Mouse (Mus musculus): ENCODE data around the gene Acot10. TPM values are rescaled to one million over a fixed set of nuclear protein-coding genes. Genes with fewer than 3 reads are reported as not detected.

The Acot10 gene
- polyA plus RNA-seq, 1 experiment = 0.05 TPM

DNA sequence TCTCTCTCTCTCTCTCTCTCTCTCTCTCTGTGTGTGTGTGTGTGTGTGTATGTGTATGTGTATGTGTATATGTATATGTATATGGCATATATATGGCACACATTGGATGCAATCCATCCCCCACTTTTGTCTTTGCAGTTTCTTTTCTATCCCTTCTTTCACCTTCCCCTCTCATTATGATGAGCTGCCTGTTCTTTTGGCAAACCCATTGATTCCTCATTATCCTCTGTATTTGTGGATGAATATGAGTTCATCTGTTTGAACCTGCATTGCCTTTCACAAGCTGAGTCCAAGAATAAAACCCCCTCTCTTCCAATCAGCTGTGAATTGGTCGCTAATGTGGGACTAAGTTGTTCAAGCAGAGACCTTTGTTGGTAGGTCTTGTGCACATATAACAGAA, 1.4 kb upstream of the Acot10 start:
- TF ChIP-seq CEBPB (IDR thresholded peaks at IDR 0.05; ENCODE audit: low read depth) (no peak), MYOG (IDR thresholded peaks at IDR 0.05; ENCODE audit: control insufficient read depth, extremely low read depth, insufficient read length) (no peak), FOSL1 (IDR thresholded peaks at IDR 0.05; ENCODE audit: insufficient read depth, low read length, poor library complexity, severe bottlenecking) (no peak), CTCF (IDR thresholded peaks at IDR 0.05; ENCODE audit: control insufficient read depth, insufficient read depth, insufficient read length) (no peak), MYOD1 (IDR thresholded peaks at IDR 0.05; ENCODE audit: control insufficient read depth, insufficient read length, low read depth) (no peak), USF1 (IDR thresholded peaks at IDR 0.05; ENCODE audit: low read depth) (no peak), MAX (IDR thresholded peaks at IDR 0.05) (no peak)
- Histone ChIP-seq H3K4me3 (ENCODE audit: insufficient read depth, poor library complexity, severe bottlenecking) (no peak overlapping the region), H3K36me3 (ENCODE audit: control insufficient read depth, insufficient read depth) (no peaks in the 10 kb centered on the region), H3ac (ENCODE audit: control insufficient read depth, insufficient read length, low read depth) (no peak overlapping the region), H3K79me2 (ENCODE audit: control insufficient read depth, insufficient read depth) (no peaks in the 10 kb centered on the region), H3K27me3 (ENCODE audit: control insufficient read depth, insufficient read depth, insufficient read length) (no peaks in the 10 kb centered on the region), H3K79me3 (ENCODE audit: low read depth) (no peaks in the 10 kb centered on the region)

DNA sequence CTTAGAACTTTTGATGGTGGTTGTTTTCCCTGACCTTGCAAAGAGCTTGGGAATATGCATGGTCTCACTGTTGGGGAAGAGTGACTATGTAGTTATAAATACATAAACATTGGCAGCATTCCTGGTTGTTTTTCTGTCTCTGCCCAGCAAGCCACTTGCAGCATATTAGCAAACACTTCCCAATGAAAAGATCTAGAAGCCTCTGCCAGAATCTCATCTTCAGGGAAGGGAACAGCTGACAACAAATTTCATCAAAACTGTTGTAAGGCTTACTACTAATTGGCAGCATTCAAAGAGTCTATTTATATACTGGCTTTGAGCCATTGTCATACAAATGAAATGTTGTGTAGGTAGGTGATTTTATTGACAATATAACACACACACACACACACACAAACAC, 800 bp upstream of the Acot10 start:
- H3K79me3 ChIP-seq (ENCODE audit: low read depth) = no peaks in the 10 kb centered on the region
- no peaks in the 10 kb centered on the region for H3K27me3 ChIP-seq (ENCODE audit: control insufficient read depth, insufficient read depth, insufficient read length)
- no peak overlapping the region for H3ac ChIP-seq (ENCODE audit: control insufficient read depth, insufficient read length, low read depth)
- H3K4me3 ChIP-seq (ENCODE audit: insufficient read depth, poor library complexity, severe bottlenecking) = no peak overlapping the region
- no peaks in the 10 kb centered on the region for H3K36me3 ChIP-seq (ENCODE audit: control insufficient read depth, insufficient read depth)
- H3K79me2 ChIP-seq (ENCODE audit: control insufficient read depth, insufficient read depth) = no peaks in the 10 kb centered on the region
- TF ChIP-seq USF1 (IDR thresholded peaks at IDR 0.05; ENCODE audit: low read depth) (no peak), CTCF (IDR thresholded peaks at IDR 0.05; ENCODE audit: control insufficient read depth, insufficient read depth, insufficient read length) (no peak), FOSL1 (IDR thresholded peaks at IDR 0.05; ENCODE audit: insufficient read depth, low read length, poor library complexity, severe bottlenecking) (no peak), MYOG (IDR thresholded peaks at IDR 0.05; ENCODE audit: control insufficient read depth, extremely low read depth, insufficient read length) (no peak), MYOD1 (IDR thresholded peaks at IDR 0.05; ENCODE audit: control insufficient read depth, insufficient read length, low read depth) (no peak), MAX (IDR thresholded peaks at IDR 0.05) (no peak), CEBPB (IDR thresholded peaks at IDR 0.05; ENCODE audit: low read depth) (no peak)

DNA sequence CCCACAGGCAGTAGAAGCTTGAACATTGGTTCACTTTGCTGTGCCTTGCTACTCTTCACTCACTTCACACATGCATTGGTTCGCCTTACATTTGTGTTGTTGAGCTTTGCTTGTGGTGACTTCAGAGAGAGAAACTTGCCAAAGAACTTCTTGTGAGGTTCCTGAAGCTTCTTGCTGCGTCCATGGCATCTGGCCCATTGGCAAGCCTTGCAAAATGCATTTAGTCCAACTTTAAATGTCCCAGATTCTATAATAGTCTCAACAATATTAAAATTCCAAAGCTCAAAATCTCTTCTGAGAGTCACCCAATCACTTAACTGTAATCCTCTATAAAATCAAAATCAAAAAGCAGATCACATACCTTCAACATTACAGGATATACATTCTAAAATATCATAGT, 6.3 kb downstream of the Acot10 start:
- H3K36me3 ChIP-seq (ENCODE audit: control insufficient read depth, insufficient read depth) = no peaks in the 10 kb centered on the region
- no peak overlapping the region for H3K4me3 ChIP-seq (ENCODE audit: insufficient read depth, poor library complexity, severe bottlenecking)
- TF ChIP-seq USF1 (IDR thresholded peaks at IDR 0.05; ENCODE audit: low read depth) (no peak), CTCF (IDR thresholded peaks at IDR 0.05; ENCODE audit: control insufficient read depth, insufficient read depth, insufficient read length) (no peak), FOSL1 (IDR thresholded peaks at IDR 0.05; ENCODE audit: insufficient read depth, low read length, poor library complexity, severe bottlenecking) (no peak), CEBPB (IDR thresholded peaks at IDR 0.05; ENCODE audit: low read depth) (no peak)
- H3K79me3 ChIP-seq (ENCODE audit: low read depth) = no peaks in the 10 kb centered on the region
- no peaks in the 10 kb centered on the region for H3K79me2 ChIP-seq (ENCODE audit: control insufficient read depth, insufficient read depth)
- no peak overlapping the region for H3ac ChIP-seq (ENCODE audit: control insufficient read depth, insufficient read length, low read depth)
- no peaks in the 10 kb centered on the region for H3K27me3 ChIP-seq (ENCODE audit: control insufficient read depth, insufficient read depth, insufficient read length)

DNA sequence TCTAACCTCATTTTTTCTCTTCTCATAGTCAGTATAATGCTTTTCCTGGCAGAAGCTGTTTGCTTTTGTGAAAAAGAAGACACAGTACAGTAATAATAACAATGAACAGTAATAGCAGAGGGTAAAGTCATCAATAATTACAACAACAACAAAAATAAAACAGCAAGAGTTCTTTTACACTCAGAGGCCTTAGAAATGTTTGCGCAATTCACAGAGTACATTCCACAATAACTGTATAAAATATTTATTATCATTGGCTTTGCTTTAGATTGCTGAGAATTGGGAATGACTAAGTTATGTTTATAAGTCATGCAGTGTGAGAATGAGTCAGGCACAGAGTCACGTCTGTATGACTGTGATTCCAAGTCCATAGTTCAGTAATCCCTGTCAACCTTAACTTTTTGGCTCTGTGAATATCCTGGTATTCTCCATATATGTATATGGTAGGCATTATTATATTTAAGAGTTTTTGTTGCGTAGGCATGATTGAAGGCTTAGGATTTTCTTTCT, 23.6 kb downstream of the Acot10 start:
- H3K79me2 ChIP-seq (ENCODE audit: control insufficient read depth, insufficient read depth) = no peaks in the 10 kb centered on the region
- no peak overlapping the region for H3ac ChIP-seq (ENCODE audit: control insufficient read depth, insufficient read length, low read depth)
- H3K36me3 ChIP-seq (ENCODE audit: control insufficient read depth, insufficient read depth) = no peaks in the 10 kb centered on the region
- no peaks in the 10 kb centered on the region for H3K79me3 ChIP-seq (ENCODE audit: low read depth)
- TF ChIP-seq USF1 (IDR thresholded peaks at IDR 0.05; ENCODE audit: low read depth) (no peak), CTCF (IDR thresholded peaks at IDR 0.05; ENCODE audit: control insufficient read depth, insufficient read depth, insufficient read length) (no peak), MYOD1 (IDR thresholded peaks at IDR 0.05; ENCODE audit: control insufficient read depth, insufficient read length, low read depth) (no peak), FOSL1 (IDR thresholded peaks at IDR 0.05; ENCODE audit: insufficient read depth, low read length, poor library complexity, severe bottlenecking) (peak; percentile 76), CEBPB (IDR thresholded peaks at IDR 0.05; ENCODE audit: low read depth) (peak; percentile 99), MAX (IDR thresholded peaks at IDR 0.05) (no peak), MYOG (IDR thresholded peaks at IDR 0.05; ENCODE audit: control insufficient read depth, extremely low read depth, insufficient read length) (no peak)
- H3K4me3 ChIP-seq (ENCODE audit: insufficient read depth, poor library complexity, severe bottlenecking) = no peak overlapping the region
- H3K27me3 ChIP-seq (ENCODE audit: control insufficient read depth, insufficient read depth, insufficient read length) = no peaks in the 10 kb centered on the region

DNA sequence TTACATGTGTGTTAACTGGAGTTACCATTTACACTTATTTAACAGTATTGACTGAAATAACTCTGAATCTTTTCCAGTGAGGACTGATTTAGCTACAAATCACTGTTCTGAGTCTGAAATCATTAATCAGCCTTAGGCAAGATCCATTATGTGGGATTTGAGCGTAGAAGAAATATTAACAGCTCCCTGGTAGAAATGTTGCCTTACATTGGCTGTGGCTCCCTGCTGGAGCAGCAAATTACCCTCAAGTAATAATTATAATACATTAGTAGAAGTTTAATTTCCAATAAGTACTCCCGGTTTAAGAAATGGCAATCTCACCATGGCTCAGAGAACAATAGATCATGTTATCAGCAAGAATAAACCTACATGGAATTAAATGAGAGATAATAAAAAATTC, 27.4 kb downstream of the Acot10 start:
- no peaks in the 10 kb centered on the region for H3K36me3 ChIP-seq (ENCODE audit: control insufficient read depth, insufficient read depth)
- H3K4me3 ChIP-seq (ENCODE audit: insufficient read depth, poor library complexity, severe bottlenecking) = no peak overlapping the region
- H3K79me2 ChIP-seq (ENCODE audit: control insufficient read depth, insufficient read depth) = no peaks in the 10 kb centered on the region
- no peaks in the 10 kb centered on the region for H3K79me3 ChIP-seq (ENCODE audit: low read depth)
- H3ac ChIP-seq (ENCODE audit: control insufficient read depth, insufficient read length, low read depth) = no peak overlapping the region
- H3K27me3 ChIP-seq (ENCODE audit: control insufficient read depth, insufficient read depth, insufficient read length) = no peaks in the 10 kb centered on the region
- no peak for TF ChIP-seq CEBPB (IDR thresholded peaks at IDR 0.05; ENCODE audit: low read depth)
- no peak for TF ChIP-seq MYOG (IDR thresholded peaks at IDR 0.05; ENCODE audit: control insufficient read depth, extremely low read depth, insufficient read length)
- no peak for TF ChIP-seq MYOD1 (IDR thresholded peaks at IDR 0.05; ENCODE audit: control insufficient read depth, insufficient read length, low read depth)
- TF ChIP-seq FOSL1 (IDR thresholded peaks at IDR 0.05; ENCODE audit: insufficient read depth, low read length, poor library complexity, severe bottlenecking) = no peak
- TF ChIP-seq CTCF (IDR thresholded peaks at IDR 0.05; ENCODE audit: control insufficient read depth, insufficient read depth, insufficient read length) = no peak
- TF ChIP-seq USF1 (IDR thresholded peaks at IDR 0.05; ENCODE audit: low read depth) = no peak
- TF ChIP-seq MAX (IDR thresholded peaks at IDR 0.05) = no peak

DNA sequence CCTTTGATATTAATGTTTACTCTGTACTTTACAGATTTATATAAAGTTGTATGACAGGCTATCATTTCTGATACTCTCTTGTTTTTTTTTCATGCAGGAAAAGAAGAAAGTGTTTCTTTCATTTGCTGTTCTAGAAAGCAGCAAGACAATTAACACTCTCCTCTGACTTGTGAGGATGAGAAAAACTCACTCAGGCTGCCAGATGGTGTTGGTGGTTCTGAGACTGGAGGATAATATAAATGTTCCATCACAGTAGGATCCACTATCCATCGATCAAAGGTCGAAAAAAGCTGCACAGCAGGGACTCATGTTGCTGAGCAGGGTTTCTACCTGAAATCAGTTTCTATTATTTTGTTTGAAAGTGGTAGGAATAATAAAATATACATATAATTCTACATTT, 32.0 kb downstream of the Acot10 start:
- H3K4me3 ChIP-seq (ENCODE audit: insufficient read depth, poor library complexity, severe bottlenecking) = no peak overlapping the region
- H3ac ChIP-seq (ENCODE audit: control insufficient read depth, insufficient read length, low read depth) = no peak overlapping the region
- H3K36me3 ChIP-seq (ENCODE audit: control insufficient read depth, insufficient read depth) = no peaks in the 10 kb centered on the region
- H3K79me2 ChIP-seq (ENCODE audit: control insufficient read depth, insufficient read depth) = no peaks in the 10 kb centered on the region
- no peaks in the 10 kb centered on the region for H3K27me3 ChIP-seq (ENCODE audit: control insufficient read depth, insufficient read depth, insufficient read length)
- H3K79me3 ChIP-seq (ENCODE audit: low read depth) = no peaks in the 10 kb centered on the region
- TF ChIP-seq CTCF (IDR thresholded peaks at IDR 0.05; ENCODE audit: control insufficient read depth, insufficient read depth, insufficient read length) (no peak), FOSL1 (IDR thresholded peaks at IDR 0.05; ENCODE audit: insufficient read depth, low read length, poor library complexity, severe bottlenecking) (no peak), MYOD1 (IDR thresholded peaks at IDR 0.05; ENCODE audit: control insufficient read depth, insufficient read length, low read depth) (no peak), USF1 (IDR thresholded peaks at IDR 0.05; ENCODE audit: low read depth) (no peak), MYOG (IDR thresholded peaks at IDR 0.05; ENCODE audit: control insufficient read depth, extremely low read depth, insufficient read length) (no peak), MAX (IDR thresholded peaks at IDR 0.05) (no peak), CEBPB (IDR thresholded peaks at IDR 0.05; ENCODE audit: low read depth) (no peak)
